Mouse (Mus musculus) monocyte, adult 2 months (primary cell): ENCODE data around the gene Lmtk3.

ENCODE experiments used
- DNase-seq, 2 experiments: peaks; one replicate each; pipeline ENCODE4 v3.0.0; 2022; ENCODE audit warnings: low spot score in 2 of 2, low read depth in 1 of 2

Lmtk3 gene

DNA sequence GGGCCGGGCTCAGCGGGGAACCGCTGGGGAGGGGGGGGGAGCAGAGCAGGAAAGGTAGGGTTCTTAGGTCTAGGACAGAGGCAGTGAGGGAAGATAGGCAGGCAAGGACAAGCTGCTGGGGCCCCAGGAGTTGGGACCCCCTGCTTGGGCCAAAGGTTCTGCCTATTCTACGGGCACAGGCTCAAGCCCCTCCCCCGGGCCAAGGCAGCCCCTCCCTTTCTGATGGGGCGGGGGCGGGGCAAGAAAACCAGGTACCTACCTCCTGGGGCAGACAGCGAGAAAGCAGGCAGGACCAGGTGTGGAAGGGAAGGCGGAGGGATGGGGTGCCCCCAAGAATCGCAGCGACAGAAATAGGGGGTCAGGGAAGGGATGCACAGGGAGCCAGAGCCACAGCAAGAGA is 24.9 kb downstream of the Lmtk3 start:
- no peak for DNase-seq

DNA sequence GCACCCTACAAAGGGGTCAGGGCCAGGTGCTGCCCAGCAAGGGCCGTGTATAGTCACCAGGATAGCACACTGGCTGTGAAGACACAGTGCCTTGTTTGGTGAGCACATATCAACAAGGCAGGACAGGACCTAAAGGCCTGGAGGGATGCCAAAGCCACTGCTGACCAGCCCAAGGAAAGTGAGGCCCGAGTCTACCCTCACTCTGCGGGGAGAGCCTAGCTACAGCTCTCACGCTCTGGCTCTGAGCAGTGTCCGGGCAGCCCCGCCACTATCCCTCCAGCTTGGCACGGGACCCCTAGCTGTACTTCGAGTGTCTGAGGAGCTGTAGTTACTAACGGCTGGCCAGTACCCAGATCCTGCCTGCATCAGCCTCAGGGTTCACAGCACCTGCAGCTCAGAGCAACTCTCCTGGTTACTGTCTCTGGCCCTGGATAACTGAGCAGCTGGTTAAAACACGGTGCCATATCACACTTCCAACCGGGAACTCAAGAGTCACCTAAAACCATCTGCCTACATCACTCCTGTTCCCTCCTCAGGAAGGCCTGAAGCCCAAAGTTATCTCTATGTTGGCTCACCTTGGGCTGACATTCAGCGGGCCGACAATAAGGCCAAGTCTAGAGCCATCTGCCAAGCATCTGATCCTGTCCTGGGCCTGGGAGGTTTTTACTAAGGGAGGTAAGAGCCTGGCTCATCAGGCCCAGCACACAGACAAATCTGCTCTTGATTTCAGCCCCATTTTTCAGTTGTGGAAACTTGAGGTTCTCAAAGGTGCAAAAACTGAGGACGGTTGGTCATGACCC is 25.9 kb downstream of the Lmtk3 start:
- DNase-seq = no peak

DNA sequence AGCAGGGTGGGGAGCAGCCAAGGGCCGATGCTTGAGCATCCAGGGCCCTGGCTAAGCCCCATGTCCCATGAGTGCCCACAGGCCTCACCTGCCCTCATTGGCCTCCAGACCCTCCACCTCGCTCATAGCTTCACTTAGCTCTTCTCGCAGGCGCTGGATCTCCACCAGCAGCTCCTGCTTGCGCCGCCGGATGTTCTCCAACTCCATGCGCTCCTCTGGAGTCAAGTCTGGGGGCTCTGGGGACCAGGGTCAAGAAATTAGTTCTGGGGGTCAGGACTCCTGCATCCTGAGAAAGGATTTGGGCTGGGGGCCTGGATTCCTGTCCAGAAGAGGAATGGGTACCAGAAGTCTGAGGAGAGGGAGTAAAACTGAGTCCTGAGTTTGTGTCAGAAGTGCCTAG is 29.4 kb downstream of the Lmtk3 start:
- DNase-seq = no peak

DNA sequence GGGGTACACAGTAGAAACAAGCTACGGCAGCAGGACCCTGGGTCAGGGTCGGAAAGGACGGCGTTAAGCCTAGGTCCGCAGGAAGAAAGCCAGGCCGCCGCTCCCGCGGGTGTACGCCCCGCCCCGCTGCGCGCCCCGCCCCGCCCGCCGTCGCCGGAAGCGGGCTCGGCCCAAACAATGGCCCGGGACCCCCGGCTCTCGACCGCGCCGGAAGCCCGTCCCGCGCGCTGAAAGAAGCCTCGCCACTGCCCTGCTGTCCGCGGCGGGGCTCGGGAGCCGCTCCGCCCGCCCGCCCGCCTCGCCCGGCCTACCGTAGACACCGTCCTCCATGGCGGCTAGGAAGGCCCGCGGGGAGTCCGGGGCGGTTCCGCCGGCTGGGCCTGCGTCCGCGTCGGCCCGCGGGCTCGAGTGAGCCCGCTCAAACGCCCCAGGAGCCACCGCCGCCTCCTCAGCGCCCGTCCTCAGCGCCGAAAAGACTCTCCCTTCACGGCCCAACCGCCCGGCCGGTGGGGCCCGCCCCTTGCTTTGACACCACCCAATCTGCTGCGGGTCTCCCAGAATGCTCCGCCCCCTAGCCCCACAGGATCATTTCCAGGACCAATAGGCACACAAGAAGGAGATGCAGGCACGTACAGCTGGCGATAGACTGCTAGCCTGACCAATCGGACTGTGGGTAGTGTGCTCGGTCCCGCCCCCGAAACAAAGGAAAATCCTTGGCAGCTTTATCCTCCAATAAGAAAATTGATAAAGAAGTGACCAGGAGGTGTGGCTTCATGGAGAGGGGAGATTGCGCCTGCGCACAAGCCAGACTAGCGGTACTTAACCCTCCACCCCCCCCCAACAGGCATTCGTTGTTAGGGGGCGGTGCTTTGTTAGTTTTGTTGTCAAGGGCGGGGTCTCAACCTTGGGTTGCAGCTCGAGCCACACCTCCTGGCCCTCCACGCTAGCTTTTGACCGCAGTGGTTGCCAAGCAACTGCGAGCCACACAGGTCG is 30.5 kb downstream of the Lmtk3 start, which contains the start of gene Cyth2:
Gene Cyth2 (minus strand): TSS at position 795 of the 993 bp plus-strand sequence.
- DNase-seq = peak; percentile 98 to 99

DNA sequence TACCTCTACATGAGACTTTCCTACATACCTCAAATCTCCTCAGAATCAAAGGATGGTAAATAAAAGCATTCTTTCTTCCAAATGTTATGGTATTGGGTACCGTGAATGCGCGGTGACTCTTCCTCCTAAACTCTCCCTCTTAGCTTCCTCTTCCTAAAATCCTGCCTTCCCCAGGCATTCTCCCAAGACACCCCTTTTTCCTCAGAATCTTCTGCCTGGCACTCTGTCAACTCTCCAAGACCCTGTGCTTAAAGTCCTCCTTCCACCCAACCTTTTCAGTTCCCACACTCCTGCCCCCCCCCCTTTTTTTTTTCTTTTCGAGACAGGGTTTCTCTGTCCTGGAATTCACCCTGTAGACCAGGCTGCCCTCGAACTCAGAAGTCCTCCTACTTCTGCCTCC is 31.3 kb downstream of the Lmtk3 start:
- DNase-seq = no peak

DNA sequence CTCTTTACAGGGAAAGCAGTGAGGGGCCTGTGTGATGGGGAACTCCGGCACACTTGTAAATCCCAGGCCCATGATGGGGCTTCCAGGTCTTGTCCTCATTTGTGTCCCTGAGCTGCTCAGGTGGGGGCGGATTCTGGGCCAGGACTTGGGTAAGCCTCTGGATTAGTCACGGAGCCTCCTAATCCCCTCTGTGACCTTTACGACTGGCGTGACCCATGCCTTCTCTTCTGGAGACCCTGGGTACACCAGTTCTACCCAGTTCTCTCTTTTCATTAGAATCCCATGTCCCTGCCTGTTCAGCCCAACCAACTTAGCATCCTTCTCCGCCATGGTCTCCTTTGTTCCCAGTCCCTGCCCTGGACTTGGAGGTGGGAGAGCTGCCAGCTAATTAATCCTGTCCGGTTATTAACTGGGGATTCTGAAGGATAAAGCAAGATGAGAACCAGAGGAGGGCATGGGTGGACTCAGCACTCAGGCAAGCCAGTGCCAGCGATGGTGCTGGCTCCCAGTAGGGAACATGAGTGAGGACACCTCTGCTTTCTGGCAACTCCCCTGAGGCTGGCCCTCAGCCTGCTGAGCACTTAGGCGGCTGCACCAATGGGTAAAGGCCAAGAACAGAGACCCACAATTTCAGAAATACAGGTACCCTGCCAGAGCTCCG is 31.9 kb downstream of the Lmtk3 start:
- DNase-seq = no peak

DNA sequence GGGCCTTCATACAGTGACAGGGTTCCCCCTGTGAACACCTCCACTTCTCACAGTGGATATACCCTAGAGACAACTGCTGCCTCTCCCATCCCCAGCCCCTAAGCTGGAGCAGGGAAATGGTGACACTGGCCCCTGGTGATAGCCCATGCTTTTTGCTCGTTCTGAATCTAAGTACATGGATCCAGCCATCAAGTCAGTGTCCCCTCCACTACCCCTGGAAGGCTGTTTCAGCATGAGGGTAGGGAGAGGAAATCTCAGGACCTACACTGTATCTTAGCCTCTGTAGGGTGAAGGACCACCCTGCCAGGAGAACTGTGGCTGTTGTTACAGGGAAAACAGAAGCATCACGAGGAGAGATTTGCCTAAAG is 32.4 kb downstream of the Lmtk3 start:
- no peak for DNase-seq

DNA sequence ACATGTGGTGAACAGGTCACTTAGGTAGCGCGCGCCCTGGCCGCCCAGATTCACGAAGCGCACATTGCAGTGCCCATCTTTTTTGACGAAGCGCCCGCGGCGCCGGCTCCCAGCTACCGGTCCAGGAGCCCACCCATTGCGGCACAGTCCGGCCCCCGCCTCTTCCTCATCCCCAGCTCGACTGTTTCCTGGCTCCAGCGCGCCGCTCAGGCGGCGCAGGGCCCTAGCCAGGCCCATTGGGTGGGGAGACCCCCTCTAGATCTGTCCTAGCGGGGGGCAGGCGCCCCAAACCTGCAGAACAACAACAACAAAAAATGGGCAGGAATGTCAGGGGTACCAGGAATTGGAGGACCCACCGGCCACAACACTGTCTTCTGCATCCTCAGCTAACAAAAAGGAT is 36.3 kb downstream of the Lmtk3 start:
- DNase-seq = no peak

DNA sequence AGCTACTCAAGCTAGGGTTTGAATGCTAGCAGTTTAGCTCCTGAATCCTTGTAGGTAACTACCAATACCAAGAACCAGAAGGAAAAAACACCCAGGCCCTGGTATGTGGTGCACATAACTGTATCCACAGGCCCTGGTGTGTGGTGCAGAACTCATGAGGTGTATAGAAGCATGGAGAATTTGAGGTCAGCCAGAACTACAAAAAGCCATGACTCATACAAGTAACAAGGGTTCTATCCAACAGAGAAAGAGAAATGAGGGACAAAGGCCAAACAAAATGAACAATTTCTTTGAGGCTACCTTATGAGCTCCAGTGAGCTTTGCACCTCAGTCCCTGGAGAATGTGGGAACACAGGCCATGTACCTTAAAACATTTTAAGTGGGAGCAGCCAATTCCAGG is 37.4 kb downstream of the Lmtk3 start:
- DNase-seq = no peak

DNA sequence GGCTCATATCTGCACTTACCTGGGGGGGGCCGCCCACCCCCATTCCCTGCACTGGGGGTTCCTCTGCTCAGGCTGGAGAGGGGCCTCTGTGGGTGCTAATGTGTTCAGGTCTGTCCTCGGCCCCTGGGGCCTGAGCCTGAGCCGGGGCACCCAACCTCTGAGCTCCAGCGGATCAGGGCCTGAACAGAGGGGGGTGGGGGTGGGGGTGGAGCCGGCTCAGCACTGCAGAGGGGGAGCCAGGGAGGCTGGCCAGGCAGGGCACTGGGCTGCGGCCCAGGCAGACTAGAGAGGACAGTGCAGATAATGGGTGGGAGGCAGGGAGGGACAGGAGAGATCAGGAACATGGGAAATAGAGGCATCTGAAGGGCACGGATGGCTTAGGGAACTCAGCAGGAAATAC is 41.1 kb downstream of the Lmtk3 start, which contains the start of gene Kcnj14:
Gene Kcnj14 (minus strand): TSS at position 185 of the 400 bp plus-strand sequence.
- no peak for DNase-seq

DNA sequence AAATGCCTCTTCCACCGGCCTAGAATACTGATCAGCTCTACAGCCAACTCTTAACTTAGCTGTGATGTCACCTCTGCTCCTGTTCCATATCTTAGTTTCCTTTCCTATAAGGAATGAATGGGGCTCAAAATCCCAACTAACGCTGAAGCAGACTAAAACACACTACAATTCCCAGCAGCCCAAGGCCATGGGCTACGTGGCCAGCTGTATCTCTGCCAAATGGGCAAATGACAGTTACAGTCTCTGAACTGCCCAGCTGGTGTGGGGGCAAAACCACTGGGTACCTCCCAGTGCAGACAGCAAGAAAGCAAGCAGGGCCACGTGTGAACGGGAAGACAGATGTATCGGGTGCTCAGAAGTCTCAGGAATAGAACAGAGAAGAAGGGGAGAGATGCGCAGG is 43.1 kb downstream of the Lmtk3 start:
- DNase-seq = no peak

DNA sequence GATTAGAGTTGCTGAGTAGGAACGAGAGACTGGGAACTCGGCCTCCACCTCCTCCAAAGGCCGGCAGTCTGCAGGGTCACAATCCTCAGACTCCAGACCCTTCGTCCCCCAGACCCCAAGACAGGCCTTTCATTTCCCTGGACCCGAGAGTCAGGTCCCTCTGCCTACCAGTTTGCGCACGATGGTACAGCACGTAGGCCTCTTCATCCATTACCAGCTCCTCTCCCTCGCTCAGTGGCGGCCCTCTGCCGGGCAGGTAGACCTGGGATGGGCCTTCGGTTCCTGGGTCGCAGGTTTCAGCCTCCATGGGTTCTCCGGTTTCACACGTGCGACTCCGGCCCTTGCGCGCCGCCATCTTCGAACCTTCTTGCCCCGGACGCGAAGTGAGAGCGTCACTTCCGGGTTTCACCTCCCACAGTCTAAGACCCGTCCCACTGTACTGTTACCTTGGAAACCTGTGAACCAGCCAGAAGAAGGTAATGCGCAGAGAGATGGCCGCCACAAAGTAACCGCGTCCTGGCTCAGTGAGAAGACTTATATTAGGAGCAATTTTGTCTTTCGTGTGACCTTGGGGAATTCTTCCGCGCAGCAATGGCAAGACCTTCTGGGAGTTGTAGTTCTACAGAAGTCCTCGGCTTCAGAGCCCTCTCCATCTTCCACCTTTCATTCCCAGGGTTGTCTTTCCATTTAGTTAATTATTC is 47.0 kb downstream of the Lmtk3 start, which contains the start of gene Grwd1:
Gene Grwd1 (minus strand): TSS at position 518 of the 701 bp plus-strand sequence.
- DNase-seq = peak; percentile 50 to 74

DNA sequence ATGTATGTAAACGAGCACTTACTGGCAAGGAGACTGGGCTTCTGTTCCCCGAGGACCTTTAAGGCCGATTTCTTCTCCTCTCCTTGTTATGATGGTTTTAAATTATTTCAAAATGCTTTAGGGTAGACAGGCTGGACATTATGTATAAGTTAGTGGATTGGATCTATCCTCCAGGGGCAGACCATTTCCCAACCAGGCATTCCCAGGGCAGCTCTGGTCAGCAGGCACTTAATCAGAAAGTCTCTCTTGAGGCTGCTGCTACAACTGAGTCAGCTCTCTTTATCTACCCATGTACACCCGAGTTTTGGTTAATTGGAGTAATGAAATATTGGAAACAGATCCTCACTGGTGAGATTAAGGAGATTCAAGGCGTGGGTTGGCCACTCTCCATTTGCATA is 47.6 kb downstream of the Lmtk3 start:
- no peak for DNase-seq

DNA sequence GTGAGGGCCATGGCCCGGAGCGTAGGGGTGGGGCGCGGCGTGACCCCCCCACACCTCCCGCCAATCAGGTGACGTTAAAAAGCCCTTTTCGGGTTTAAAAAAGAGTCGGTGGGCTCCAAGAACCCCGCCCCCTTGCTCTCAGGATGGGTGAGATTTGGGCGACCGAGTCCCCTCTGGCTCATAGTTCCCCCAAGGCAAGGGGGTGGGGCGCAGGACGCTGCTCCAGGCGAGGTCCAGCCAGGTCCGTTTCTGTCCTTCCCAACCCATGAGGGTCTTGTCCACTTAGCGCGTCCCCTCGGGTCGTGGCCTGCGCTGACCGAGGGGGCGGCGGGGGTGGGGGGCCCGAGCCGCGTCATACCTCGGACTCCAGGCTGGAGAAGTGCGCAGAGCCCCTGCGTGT is 48.9 kb downstream of the Lmtk3 start:
- no peak for DNase-seq

DNA sequence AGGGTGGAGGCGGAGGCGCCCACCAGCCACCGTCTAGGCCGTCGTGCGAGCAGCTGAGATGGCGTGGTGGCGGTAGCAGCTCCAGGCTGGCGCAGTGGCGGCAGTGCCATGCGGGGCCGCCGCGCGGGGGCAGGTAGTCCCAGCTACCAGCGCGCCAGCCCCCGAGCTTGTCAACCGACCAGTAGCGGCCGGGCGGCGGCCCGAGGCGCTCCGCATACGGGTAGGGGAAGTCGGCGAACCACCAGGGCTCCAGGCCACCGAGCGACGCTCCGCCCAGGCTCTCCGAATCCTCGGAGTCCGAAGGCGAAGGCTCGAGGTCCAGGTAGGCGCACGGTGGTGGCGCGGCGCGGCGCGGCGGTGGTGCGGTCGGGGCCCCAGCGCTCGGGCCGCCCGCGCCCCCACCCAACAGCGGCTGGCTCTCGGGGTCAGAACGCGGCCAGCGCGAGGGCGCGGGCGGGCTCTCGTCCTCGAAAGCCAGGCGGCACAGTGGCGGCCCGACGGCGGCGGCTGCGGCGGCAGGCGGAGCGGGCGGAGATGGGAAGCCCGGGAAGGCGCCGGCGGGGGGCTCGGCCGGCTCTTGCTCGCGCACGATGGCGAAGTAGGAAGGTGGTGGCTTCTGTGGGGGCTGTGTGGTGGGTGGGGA is 49.7 kb downstream of the Lmtk3 start:
- no peak for DNase-seq

DNA sequence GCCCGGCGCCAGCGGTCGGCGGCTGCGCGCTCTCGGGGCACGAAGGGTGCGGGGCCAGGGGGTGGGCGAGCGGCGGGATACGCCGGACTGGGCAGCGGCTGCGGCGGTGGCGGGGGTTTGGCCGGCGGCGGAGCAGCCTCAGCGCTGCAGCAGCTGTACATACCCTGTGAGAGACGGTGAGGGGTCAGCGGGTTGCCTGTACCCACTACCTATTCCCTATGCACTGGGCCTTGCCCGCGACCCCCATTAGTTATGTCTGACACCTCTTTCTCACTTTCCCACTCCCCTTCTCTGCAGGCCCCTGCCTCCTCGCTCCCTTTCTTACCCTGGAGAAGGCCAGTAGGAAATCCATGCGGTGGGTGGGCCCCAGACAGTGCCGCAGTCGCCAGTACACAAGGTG is 50.4 kb downstream of the Lmtk3 start:
- no peak for DNase-seq

DNA sequence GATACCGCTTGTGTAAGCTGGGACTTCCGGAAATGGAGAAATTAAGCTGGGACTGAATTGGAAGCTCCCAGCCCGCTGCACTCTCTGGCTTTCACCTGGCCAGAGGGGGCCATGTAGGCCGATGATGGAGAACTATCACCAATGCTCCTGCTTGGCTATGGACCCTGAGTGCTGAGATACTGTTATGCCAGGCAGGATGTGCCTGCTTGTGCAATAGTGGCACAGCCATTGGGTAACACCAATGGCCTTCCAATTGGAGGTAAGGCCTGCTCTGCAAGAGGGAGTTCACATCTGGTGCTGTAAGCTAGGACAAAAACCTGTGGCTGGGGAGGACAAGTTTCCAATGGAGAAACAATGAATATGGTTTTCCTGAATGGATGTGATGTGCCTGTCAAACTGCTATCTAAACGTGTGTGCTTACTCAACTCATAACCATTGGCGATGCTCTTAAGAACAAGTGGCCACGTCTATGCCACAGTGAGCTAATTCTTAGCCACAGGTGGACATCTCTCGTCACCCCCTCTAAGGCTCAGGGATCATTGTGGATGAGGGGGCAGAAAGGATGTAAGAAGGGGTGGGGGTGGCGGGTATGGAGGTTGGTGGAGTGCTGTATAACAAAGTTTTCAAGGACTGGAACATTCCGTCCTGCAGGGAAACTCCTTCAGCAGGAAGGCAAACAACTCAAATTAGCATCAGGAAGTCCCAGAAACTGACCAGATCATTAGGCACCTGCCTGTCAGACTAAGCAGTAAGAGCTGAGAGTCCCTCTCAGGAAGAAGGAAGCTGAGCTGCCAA is 59.6 kb downstream of the Lmtk3 start:
- DNase-seq = no peak

DNA sequence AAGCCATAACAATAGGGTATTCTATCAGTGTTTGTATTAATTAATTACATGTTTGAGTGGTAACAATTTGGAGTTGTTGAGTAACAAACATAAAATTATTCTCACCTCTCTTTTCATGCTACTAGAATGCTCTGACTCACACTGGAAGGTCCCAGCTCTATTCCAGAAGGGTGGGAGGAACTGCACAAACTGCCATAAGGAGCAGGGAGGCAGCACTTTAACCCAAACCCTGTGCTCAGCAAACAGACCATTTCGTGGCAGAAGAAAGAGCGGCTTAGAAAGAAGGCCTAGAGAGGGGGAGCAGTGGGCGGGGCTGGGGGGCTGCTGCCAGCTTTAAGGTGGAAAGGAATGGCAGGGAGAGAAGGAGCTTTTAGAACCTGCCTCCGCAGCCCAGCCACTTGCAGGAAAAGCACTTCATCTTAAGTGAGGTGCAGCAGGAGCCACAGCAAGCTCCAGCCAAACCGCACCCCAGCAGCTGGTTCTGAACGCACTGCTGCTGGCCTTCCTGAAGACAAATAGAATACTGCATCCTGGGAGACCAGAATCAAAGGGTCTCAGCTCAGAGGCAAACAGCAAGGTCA is 65.0 kb downstream of the Lmtk3 start:
- no peak for DNase-seq

DNA sequence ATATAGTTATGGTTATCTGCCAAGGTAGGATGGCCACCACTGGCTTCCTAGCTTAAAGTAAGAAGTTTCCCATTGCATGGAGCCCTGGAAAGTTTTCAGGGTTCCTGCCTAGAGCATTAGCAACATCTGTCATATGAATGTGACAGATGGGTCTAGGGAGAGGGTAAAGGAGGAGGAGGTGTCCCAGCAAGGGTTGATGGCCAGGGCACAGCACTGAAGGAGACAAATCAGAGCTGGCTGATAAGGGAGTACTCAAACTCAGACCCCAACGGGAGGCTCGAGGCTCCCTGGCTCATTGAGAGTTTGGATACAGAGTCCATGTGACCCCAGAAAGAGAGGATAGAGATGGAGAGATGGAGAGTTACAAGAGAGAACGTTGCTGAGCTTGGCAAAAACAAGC is 67.1 kb downstream of the Lmtk3 start:
- no peak for DNase-seq
